Mouse (Mus musculus): ENCODE results near the gene Psma3. TPM values are rescaled to one million over a fixed set of nuclear protein-coding genes. Genes with fewer than 3 reads are reported as not detected.
A peak's percentile ranks its signal among the peaks of the same experiment; 100 is the strongest.

Psma3 gene
- polyA plus RNA-seq, 1 experiment = 421 TPM

GRCm38 (mm10) chr12:70944181-70944580, 30.2 kb upstream of the Psma3 start:
- H3K9me3 ChIP-seq (replicated peaks; ENCODE audit: control insufficient read depth, insufficient read depth, low read length, poor library complexity, severe bottlenecking) = no peaks in the 10 kb centered on the region
- H3K4me3 ChIP-seq (ENCODE audit: low read depth, low read length) = no peak overlapping the region
- no peaks in the 10 kb centered on the region for H3K27me3 ChIP-seq (ENCODE audit: control insufficient read depth, insufficient read depth, low read length, poor library complexity, severe bottlenecking)
- no peak overlapping the region for H3K27ac ChIP-seq (ENCODE audit: insufficient read depth, low read length)
- H3K9ac ChIP-seq (ENCODE audit: low read depth, poor library complexity, severe bottlenecking) = no peak overlapping the region
- peaks cover 7% of the 10 kb centered on the region; the same call in 1 of the 2 replicates for H3K36me3 ChIP-seq (ENCODE audit: control insufficient read depth, insufficient read depth, low read length, poor library complexity, severe bottlenecking)
- no peaks in the 10 kb centered on the region for H3K4me1 ChIP-seq (ENCODE audit: control insufficient read depth, insufficient read depth, low read length)
- no peak for TF ChIP-seq EP300 (IDR thresholded peaks at IDR 0.05; ENCODE audit: insufficient read depth, low read depth, low read length)
- TF ChIP-seq CTCF (IDR thresholded peaks at IDR 0.05; ENCODE audit: low read depth, low read length) = no peak
- no peak for TF ChIP-seq POLR2A (IDR thresholded peaks at IDR 0.05; ENCODE audit: insufficient read depth, low read length)

GRCm38 (mm10) chr12:70946585-70947256, 27.7 kb upstream of the Psma3 start:
- H3K9ac ChIP-seq (ENCODE audit: low read depth, poor library complexity, severe bottlenecking) = no peak overlapping the region
- no peaks in the 10 kb centered on the region for H3K9me3 ChIP-seq (replicated peaks; ENCODE audit: control insufficient read depth, insufficient read depth, low read length, poor library complexity, severe bottlenecking)
- H3K27me3 ChIP-seq (ENCODE audit: control insufficient read depth, insufficient read depth, low read length, poor library complexity, severe bottlenecking) = no peaks in the 10 kb centered on the region
- peaks cover 7% of the 10 kb centered on the region; the same call in 1 of the 2 replicates for H3K36me3 ChIP-seq (ENCODE audit: control insufficient read depth, insufficient read depth, low read length, poor library complexity, severe bottlenecking)
- H3K4me1 ChIP-seq (ENCODE audit: control insufficient read depth, insufficient read depth, low read length) = no peaks in the 10 kb centered on the region
- H3K4me3 ChIP-seq (ENCODE audit: low read depth, low read length) = no peak overlapping the region
- no peak overlapping the region for H3K27ac ChIP-seq (ENCODE audit: insufficient read depth, low read length)
- TF ChIP-seq POLR2A (IDR thresholded peaks at IDR 0.05; ENCODE audit: insufficient read depth, low read length) = no peak
- TF ChIP-seq EP300 (IDR thresholded peaks at IDR 0.05; ENCODE audit: insufficient read depth, low read depth, low read length) = no peak

- H3K9ac ChIP-seq (ENCODE audit: low read depth, poor library complexity, severe bottlenecking) = no peak overlapping the region
- H3K27ac ChIP-seq (ENCODE audit: insufficient read depth, low read length) = no peak overlapping the region
- H3K9me3 ChIP-seq (replicated peaks; ENCODE audit: control insufficient read depth, insufficient read depth, low read length, poor library complexity, severe bottlenecking) = no peaks in the 10 kb centered on the region
- peaks cover 7% of the 10 kb centered on the region for H3K36me3 ChIP-seq (ENCODE audit: control insufficient read depth, insufficient read depth, low read length, poor library complexity, severe bottlenecking)
- H3K27me3 ChIP-seq (ENCODE audit: control insufficient read depth, insufficient read depth, low read length, poor library complexity, severe bottlenecking) = no peaks in the 10 kb centered on the region
- no peaks in the 10 kb centered on the region for H3K4me1 ChIP-seq (ENCODE audit: control insufficient read depth, insufficient read depth, low read length)
- H3K4me3 ChIP-seq (ENCODE audit: low read depth, low read length) = no peak overlapping the region
- TF ChIP-seq CTCF (IDR thresholded peaks at IDR 0.05; ENCODE audit: low read depth, low read length) (no peak), EP300 (IDR thresholded peaks at IDR 0.05; ENCODE audit: insufficient read depth, low read depth, low read length) (no peak), POLR2A (IDR thresholded peaks at IDR 0.05; ENCODE audit: insufficient read depth, low read length) (no peak)
Observed at GRCm38 (mm10) chr12:70958640-70959039, 15.8 kb upstream of the Psma3 start.

DNA sequence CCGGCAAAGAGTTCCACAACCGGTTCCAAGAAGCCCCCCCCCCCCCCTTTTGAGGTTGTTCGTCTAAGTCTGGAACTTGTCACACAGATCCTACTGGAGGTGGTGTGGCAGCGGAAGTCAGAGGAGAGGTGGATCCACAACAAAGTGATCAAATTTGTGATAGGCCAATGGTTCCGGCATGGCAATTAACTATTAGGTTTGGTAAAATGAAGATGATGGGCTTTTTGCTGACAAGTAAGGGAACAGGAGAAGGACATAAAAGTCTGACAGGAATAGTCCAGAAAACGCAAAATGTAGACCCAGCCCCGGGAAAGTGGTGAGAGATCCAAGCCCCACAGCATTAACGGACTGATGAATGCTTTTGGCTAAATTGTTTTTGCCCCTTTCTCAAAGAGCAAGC, 6.8 kb upstream of the Psma3 start:
- Histone ChIP-seq H3K9me3 (replicated peaks; ENCODE audit: control insufficient read depth, insufficient read depth, low read length, poor library complexity, severe bottlenecking) (no peaks in the 10 kb centered on the region), H3K9ac (ENCODE audit: low read depth, poor library complexity, severe bottlenecking) (peak overlapping the region; percentile 71), H3K4me3 (ENCODE audit: low read depth, low read length) (peak overlapping the region; percentile 23; the same call in 1 of the 2 replicates), H3K4me1 (ENCODE audit: control insufficient read depth, insufficient read depth, low read length) (no peaks in the 10 kb centered on the region), H3K36me3 (ENCODE audit: control insufficient read depth, insufficient read depth, low read length, poor library complexity, severe bottlenecking) (no peaks in the 10 kb centered on the region; the same call in 1 of the 2 replicates), H3K27me3 (ENCODE audit: control insufficient read depth, insufficient read depth, low read length, poor library complexity, severe bottlenecking) (no peaks in the 10 kb centered on the region), H3K27ac (ENCODE audit: insufficient read depth, low read length) (peak overlapping the region; percentile 79)
- TF ChIP-seq CTCF (IDR thresholded peaks at IDR 0.05; ENCODE audit: low read depth, low read length) (no peak), POLR2A (IDR thresholded peaks at IDR 0.05; ENCODE audit: insufficient read depth, low read length) (no peak), EP300 (IDR thresholded peaks at IDR 0.05; ENCODE audit: insufficient read depth, low read depth, low read length) (no peak)

GRCm38 (mm10) chr12:70968141-70968790, 6.2 kb upstream of the Psma3 start:
- peak overlapping the region; percentile 79 for H3K27ac ChIP-seq (ENCODE audit: insufficient read depth, low read length)
- H3K36me3 ChIP-seq (ENCODE audit: control insufficient read depth, insufficient read depth, low read length, poor library complexity, severe bottlenecking) = no peaks in the 10 kb centered on the region
- no peaks in the 10 kb centered on the region for H3K9me3 ChIP-seq (replicated peaks; ENCODE audit: control insufficient read depth, insufficient read depth, low read length, poor library complexity, severe bottlenecking)
- TF ChIP-seq CTCF (IDR thresholded peaks at IDR 0.05; ENCODE audit: low read depth, low read length) = peak; percentile 33
- TF ChIP-seq POLR2A (IDR thresholded peaks at IDR 0.05; ENCODE audit: insufficient read depth, low read length) = peak; percentile 12
- TF ChIP-seq EP300 (IDR thresholded peaks at IDR 0.05; ENCODE audit: insufficient read depth, low read depth, low read length) = no peak
- H3K9ac ChIP-seq (ENCODE audit: low read depth, poor library complexity, severe bottlenecking) = peak overlapping the region; percentile 71
- no peaks in the 10 kb centered on the region for H3K4me1 ChIP-seq (ENCODE audit: control insufficient read depth, insufficient read depth, low read length)
- H3K4me3 ChIP-seq (ENCODE audit: low read depth, low read length) = peak overlapping the region; percentile 74
- H3K27me3 ChIP-seq (ENCODE audit: control insufficient read depth, insufficient read depth, low read length, poor library complexity, severe bottlenecking) = no peaks in the 10 kb centered on the region

GRCm38 (mm10) chr12:70968791-70969307, 5.6 kb upstream of the Psma3 start:
- no peaks in the 10 kb centered on the region for H3K27me3 ChIP-seq (ENCODE audit: control insufficient read depth, insufficient read depth, low read length, poor library complexity, severe bottlenecking)
- no peaks in the 10 kb centered on the region for H3K36me3 ChIP-seq (ENCODE audit: control insufficient read depth, insufficient read depth, low read length, poor library complexity, severe bottlenecking)
- peak overlapping the region; percentile 74 for H3K4me3 ChIP-seq (ENCODE audit: low read depth, low read length)
- no peaks in the 10 kb centered on the region for H3K9me3 ChIP-seq (replicated peaks; ENCODE audit: control insufficient read depth, insufficient read depth, low read length, poor library complexity, severe bottlenecking)
- peak overlapping the region; percentile 71 for H3K9ac ChIP-seq (ENCODE audit: low read depth, poor library complexity, severe bottlenecking)
- no peaks in the 10 kb centered on the region for H3K4me1 ChIP-seq (ENCODE audit: control insufficient read depth, insufficient read depth, low read length)
- TF ChIP-seq CTCF (IDR thresholded peaks at IDR 0.05; ENCODE audit: low read depth, low read length) = no peak
- TF ChIP-seq EP300 (IDR thresholded peaks at IDR 0.05; ENCODE audit: insufficient read depth, low read depth, low read length) = no peak
- TF ChIP-seq POLR2A (IDR thresholded peaks at IDR 0.05; ENCODE audit: insufficient read depth, low read length) = no peak
- peak overlapping the region; percentile 79 for H3K27ac ChIP-seq (ENCODE audit: insufficient read depth, low read length)

All from ES-Bruce4 (cell line).